Mouse (Mus musculus) bone marrow macrophage, adult 2 months (primary cell): ENCODE results near the gene Zfp771.

ENCODE experiments used
- CTCF ChIP-seq: IDR thresholded peaks from 2 replicates; pipeline ENCODE4 v1.5.1; 2012; ENCODE audit warnings: low read depth, mild to moderate bottlenecking, low read length, moderate library complexity
- POLR2A ChIP-seq: IDR thresholded peaks from 2 replicates; pipeline ENCODE4 v1.6.1; 2012; ENCODE audit warnings: mild to moderate bottlenecking, low read depth, low read length, borderline replicate concordance

- TF ChIP-seq POLR2A (no peak), CTCF (no peak)
Measured at GRCm38 (mm10) chr7:127231376-127231775, 12.7 kb upstream of the Zfp771 start.
